Mouse (Mus musculus) midbrain, postnatal 0 days (tissue): ENCODE measurements at regions not wholly inside any gene's neighbourhood (a gene's known extent, or its start where the extent isn't known, plus 50 kb on each side); places are given as distances from the start of the nearest gene placed in this dataset.

Experiments used
- ATAC-seq: fragments of 200-750 bp; cut with Nextera tagmentation; 2 replicates; pipeline ENCODE4 v1.8.0; 2017; ENCODE audit warnings: moderate number of reproducible peaks, mild to moderate bottlenecking, moderate TSS enrichment, moderate library complexity; ENCODE audit not compliant: low FRiP score
- DNase-seq: peaks from one replicate; pipeline ENCODE4 v3.0.0-alpha.2; 2015; ENCODE audit warnings: low spot score
- H3K27ac ChIP-seq: fragments of 300-500 bp; sonication (generic); 2 replicates; pipeline ENCODE4 v1.5.1; 2014; ENCODE audit warnings: low read depth, mild to moderate bottlenecking, low read length, mixed read lengths
- H3K27me3 ChIP-seq: fragments of 300-500 bp; sonication (generic); 2 replicates; pipeline ENCODE4 v1.6.1; 2014; ENCODE audit warnings: low read length, control low read depth, mixed read lengths; ENCODE audit not compliant: insufficient read depth
- H3K36me3 ChIP-seq: fragments of 300-500 bp; sonication (generic); 2 replicates; pipeline ENCODE4 v1.6.1; 2014; ENCODE audit warnings: low read length, control low read depth, mixed read lengths; ENCODE audit not compliant: insufficient read depth
- H3K4me1 ChIP-seq: fragments of 300-500 bp; sonication (generic); 2 replicates; pipeline ENCODE4 v1.6.1; 2014; ENCODE audit warnings: mild to moderate bottlenecking, control low read depth, antibody characterized with exemption, low read length, mixed read lengths; ENCODE audit not compliant: insufficient read depth
- H3K4me2 ChIP-seq: fragments of 300-500 bp; sonication (generic); 2 replicates; pipeline ENCODE4 v1.6.1; 2014; ENCODE audit warnings: low read depth, mild to moderate bottlenecking, low read length, mixed read lengths; ENCODE audit not compliant: poor library complexity, severe bottlenecking
- H3K4me3 ChIP-seq: fragments of 300-500 bp; sonication (generic); 2 replicates; pipeline ENCODE4 v1.5.1; 2014; ENCODE audit warnings: low read depth, mild to moderate bottlenecking, low read length, moderate library complexity
- H3K9ac ChIP-seq: fragments of 300-500 bp; sonication (generic); replicated peaks from 2 replicates; pipeline ENCODE4 v1.6.1; 2014; ENCODE audit warnings: mild to moderate bottlenecking, low read length, moderate library complexity, mixed read lengths; ENCODE audit not compliant: poor library complexity, severe bottlenecking
- H3K9me3 ChIP-seq: fragments of 300-500 bp; sonication (generic); 2 replicates; pipeline ENCODE4 v1.6.1; 2016; ENCODE audit warnings: low read length, control low read depth
- CTCF ChIP-seq: IDR thresholded peaks from 2 replicates; pipeline ENCODE4 v1.5.1; 2016; ENCODE audit warnings: antibody characterized with exemption, mild to moderate bottlenecking
- WGBS: fragments of 180-500 bp; shearing (Covaris S2); extraction: QIAGEN DNeasy Blood & Tissue Kit; methylation state at CpG from one replicate; pipeline ENCODE4 v1.1.7; 2014; 5-methylcytosine and 5-hydroxymethylcytosine counted together

GRCm38 (mm10) chr1:35331602-35332339, 482.0 kb downstream of the Plekhb2 start:
- ATAC-seq: no peak
- no peak overlapping the region for H3K4me2 ChIP-seq

GRCm38 (mm10) chr1:35332340-35332684, 482.5 kb downstream of the Plekhb2 start:
- no peaks in the 10 kb centered on the region for H3K27me3 ChIP-seq
- no peak for ATAC-seq
- no peaks in the 10 kb centered on the region for H3K9me3 ChIP-seq
- no peak overlapping the region for H3K27ac ChIP-seq
- WGBS: 90% methylated on average over 2 of the region's 2 CpGs
- no peak overlapping the region for H3K9ac ChIP-seq
- TF ChIP-seq CTCF: no peak
- no peak for DNase-seq
- no peak overlapping the region for H3K4me2 ChIP-seq
- no peaks in the 10 kb centered on the region for H3K4me1 ChIP-seq
- no peaks in the 10 kb centered on the region for H3K36me3 ChIP-seq
- H3K4me3 ChIP-seq: no peak overlapping the region

More at GRCm38 (mm10) chr1:35331602-35332339, 482.0 kb downstream of the Plekhb2 start:
- no peak for DNase-seq
- Histone ChIP-seq H3K9ac (no peak overlapping the region), H3K9me3 (no peaks in the 10 kb centered on the region), H3K27ac (no peak overlapping the region), H3K27me3 (no peaks in the 10 kb centered on the region), H3K4me1 (no peaks in the 10 kb centered on the region), H3K36me3 (no peaks in the 10 kb centered on the region), H3K4me3 (no peak overlapping the region)
- 77% methylated on average over 9 of the region's 9 CpGs for WGBS
- no peak for TF ChIP-seq CTCF

- Histone ChIP-seq H3K4me1 (no peaks in the 10 kb centered on the region), H3K4me2 (no peak overlapping the region), H3K9me3 (no peaks in the 10 kb centered on the region), H3K4me3 (no peak overlapping the region), H3K27me3 (no peaks in the 10 kb centered on the region), H3K9ac (no peak overlapping the region), H3K36me3 (no peaks in the 10 kb centered on the region), H3K27ac (no peak overlapping the region)
- no peak for TF ChIP-seq CTCF
- DNase-seq: no peak
- WGBS: 95% methylated on average over 3 of the region's 3 CpGs
- no peak for ATAC-seq
These were observed 487.9 kb downstream of the Plekhb2 start for GRCm38 (mm10) chr1:35337647-35338046.

GRCm38 (mm10) chr1:35338184-35338583, 488.4 kb downstream of the Plekhb2 start:
- H3K4me2 ChIP-seq: no peak overlapping the region
- no peaks in the 10 kb centered on the region for H3K27me3 ChIP-seq
- H3K4me1 ChIP-seq: no peaks in the 10 kb centered on the region
- no peak overlapping the region for H3K27ac ChIP-seq
- ATAC-seq (no peak), DNase-seq (peak; percentile 14)
- whole genome bisulfite sequencing: 78% methylated on average over 3 of the region's 3 CpGs
- no peak overlapping the region for H3K4me3 ChIP-seq
- no peak overlapping the region for H3K9ac ChIP-seq
- no peaks in the 10 kb centered on the region for H3K36me3 ChIP-seq
- no peak for TF ChIP-seq CTCF
- no peaks in the 10 kb centered on the region for H3K9me3 ChIP-seq

- H3K4me1 ChIP-seq: no peaks in the 10 kb centered on the region
These were observed 494.8 kb downstream of the Plekhb2 start for GRCm38 (mm10) chr1:35344539-35344938.

GRCm38 (mm10) chr1:35348294-35348693, 498.5 kb downstream of the Plekhb2 start:
- no peaks in the 10 kb centered on the region for H3K27me3 ChIP-seq
- DNase-seq: no peak
- no peak overlapping the region for H3K9ac ChIP-seq
- no peak for TF ChIP-seq CTCF
- H3K4me1 ChIP-seq: no peaks in the 10 kb centered on the region
- no peaks in the 10 kb centered on the region for H3K36me3 ChIP-seq
- H3K4me2 ChIP-seq: no peak overlapping the region
- WGBS: 60% methylated on average over 4 of the region's 4 CpGs
- no peak for ATAC-seq
- H3K9me3 ChIP-seq: no peaks in the 10 kb centered on the region
- no peak overlapping the region for H3K4me3 ChIP-seq
- no peak overlapping the region for H3K27ac ChIP-seq

More at GRCm38 (mm10) chr1:35344539-35344938, 494.8 kb downstream of the Plekhb2 start:
- H3K9me3 ChIP-seq: no peaks in the 10 kb centered on the region
- DNase-seq (no peak), ATAC-seq (no peak)
- H3K36me3 ChIP-seq: no peaks in the 10 kb centered on the region
- H3K4me3 ChIP-seq: no peak overlapping the region
- WGBS: 69% methylated on average over 1 of the region's 1 CpGs
- no peak overlapping the region for H3K27ac ChIP-seq
- no peak overlapping the region for H3K9ac ChIP-seq
- H3K4me2 ChIP-seq: no peak overlapping the region
- no peak for TF ChIP-seq CTCF
- no peaks in the 10 kb centered on the region for H3K27me3 ChIP-seq
